Mouse (Mus musculus) spleen, adult 2 months (tissue): ENCODE data around the gene Dcaf4.

Source experiments
- CTCF ChIP-seq: fragments of 200-500 bp; IDR thresholded peaks from 2 replicates; pipeline ENCODE4 v1.5.1; 2011; ENCODE audit warnings: mild to moderate bottlenecking, inconsistent platforms; ENCODE audit not compliant: insufficient read depth, insufficient read length, insufficient replicate concordance; ENCODE audit errors: extremely low read depth
- POLR2A ChIP-seq: fragments of 200-500 bp; IDR thresholded peaks from 2 replicates; pipeline ENCODE4 v1.6.1; 2011; ENCODE audit warnings: low read depth, low read length, inconsistent platforms

GRCm38 (mm10) chr12:83528665-83529064 lies 8.4 kb downstream of the Dcaf4 start:
- no peak for TF ChIP-seq POLR2A
- TF ChIP-seq CTCF, result no peak
